Mouse (Mus musculus): Measurements from ENCODE around the gene Arhgef28.

The Arhgef28 gene

DNA sequence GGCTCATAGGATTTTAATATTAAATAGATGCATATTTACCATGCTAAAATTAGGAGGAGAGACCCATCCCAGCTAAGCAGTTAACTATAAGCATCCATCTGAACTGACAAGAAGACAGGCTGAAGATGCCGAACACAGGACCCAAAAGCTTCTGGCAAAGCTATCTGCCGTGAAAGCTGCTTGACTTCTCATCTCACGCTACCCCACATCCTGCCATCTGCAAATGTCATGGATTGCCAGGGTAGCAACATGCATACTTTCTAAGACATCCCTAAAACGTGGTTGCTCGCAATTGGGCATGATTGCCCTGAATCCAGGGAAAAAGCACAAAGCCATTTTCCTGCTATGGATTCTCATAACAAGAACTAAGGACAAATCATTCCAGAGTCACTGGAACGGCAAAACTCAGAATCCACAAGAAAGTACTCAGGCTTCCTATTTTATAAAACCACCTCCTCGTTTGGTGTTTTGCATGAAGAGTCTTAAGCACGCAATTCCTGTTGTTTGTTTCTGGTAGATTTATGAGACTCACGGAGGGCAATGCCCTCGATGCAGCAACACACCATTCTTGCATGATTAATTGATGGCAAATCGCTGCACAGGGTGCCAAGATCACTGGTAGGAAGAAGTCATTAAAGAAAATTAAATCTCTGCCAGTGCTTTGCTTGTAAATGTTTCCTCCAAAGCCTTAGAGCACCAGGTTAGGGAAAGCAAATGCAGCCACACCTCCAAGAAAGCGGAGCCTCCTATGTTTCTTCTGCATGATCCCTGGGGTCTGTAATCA lies 287.9 kb downstream of the Arhgef28 start:
- peak; percentile 51 to 81 for DNase-seq (ENCODE audit: low spot score in 2 of 2)

DNA sequence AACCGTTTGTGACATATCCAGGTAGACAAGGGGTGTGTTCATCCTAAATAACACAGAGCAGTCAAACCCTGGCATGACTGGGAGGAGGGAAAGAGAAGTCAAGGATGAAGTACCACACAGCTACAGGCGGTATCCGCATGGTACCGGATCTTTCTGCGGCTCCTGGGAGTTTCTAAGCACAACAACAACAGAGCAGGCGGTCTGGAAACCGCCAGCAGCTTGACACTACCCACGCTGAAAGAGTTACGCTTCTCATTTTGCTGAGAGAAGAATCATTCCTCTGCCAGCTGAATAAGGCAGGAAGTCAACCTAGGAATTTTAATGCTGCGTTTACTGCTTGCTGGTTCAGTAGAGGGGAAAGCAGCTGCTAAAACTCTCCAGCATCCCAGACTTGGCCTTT lies 295.2 kb downstream of the Arhgef28 start:
- peak; percentile 73 to 84 for DNase-seq (ENCODE audit: low spot score in 2 of 2)

DNA sequence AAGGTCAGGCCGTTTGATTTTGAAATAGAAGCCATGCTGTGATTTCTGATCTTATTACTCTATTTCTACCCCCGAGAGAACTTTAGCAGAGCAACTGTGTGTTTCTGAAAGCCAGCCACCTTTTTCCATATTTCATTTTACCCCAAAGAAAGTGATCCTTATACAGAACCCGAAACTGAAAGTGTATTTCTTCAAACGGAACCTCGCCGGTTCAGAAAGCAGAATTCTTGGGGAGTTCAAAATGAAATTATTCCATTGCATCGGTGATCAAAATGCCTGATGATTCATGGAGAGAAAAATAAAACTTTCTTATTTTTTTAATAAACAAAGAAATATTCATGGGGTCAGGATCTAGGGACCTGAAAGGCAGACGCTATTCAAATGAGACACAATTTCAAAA lies 303.4 kb downstream of the Arhgef28 start:
- DNase-seq (ENCODE audit: low spot score in 2 of 2) = no peak

DNA sequence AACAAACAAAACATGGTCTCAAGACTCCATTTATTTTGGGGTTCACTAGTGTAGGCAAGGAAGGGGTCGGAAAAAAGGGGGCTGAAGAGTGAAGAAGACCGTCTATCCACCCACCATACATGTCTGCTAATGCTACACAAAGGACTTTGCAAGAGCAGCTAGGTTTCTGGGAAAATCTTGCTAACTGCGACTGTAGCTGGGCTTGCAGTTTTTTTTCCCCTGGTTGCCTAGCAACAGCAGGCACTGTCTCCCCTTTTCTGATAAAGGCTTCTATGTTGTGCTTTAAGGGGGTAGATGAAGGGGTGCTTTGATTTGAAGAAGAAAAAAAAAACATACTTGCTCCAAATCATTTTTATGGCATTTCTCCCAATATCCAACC lies 305.9 kb downstream of the Arhgef28 start:
- peak; percentile 86 to 93 for DNase-seq (ENCODE audit: low spot score in 2 of 2)

GRCm38 (mm10) chr13:97899604-97900379 lies 306.4 kb downstream of the Arhgef28 start:
- DNase-seq (ENCODE audit: low spot score in 2 of 2) = no peak

DNA sequence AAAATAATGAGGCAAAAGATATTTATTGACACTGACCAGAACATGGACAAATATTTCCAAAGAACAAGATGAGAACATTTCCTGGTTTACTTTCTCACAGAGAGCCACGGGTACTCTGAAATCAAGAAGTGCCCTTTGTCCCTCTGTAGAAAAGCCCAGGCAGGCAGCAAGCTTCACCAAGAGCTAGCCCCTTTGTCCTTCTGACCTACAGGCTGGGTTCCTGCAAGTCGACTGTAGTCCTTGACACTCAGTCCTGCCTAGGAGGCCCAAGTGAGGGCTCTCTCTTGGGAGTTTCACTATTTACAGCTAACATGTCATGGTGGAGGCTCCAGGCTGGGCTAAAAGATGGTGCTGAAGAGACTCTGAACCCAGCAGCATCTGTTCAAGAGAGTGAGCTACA lies 307.6 kb downstream of the Arhgef28 start:
- DNase-seq (ENCODE audit: low spot score in 2 of 2) = no peak

- DNase-seq (ENCODE audit: low spot score in 2 of 2) = peak; percentile 42 to 52
Observed at GRCm38 (mm10) chr13:97893031-97893825, 313.0 kb downstream of the Arhgef28 start.

- peak; percentile 43 to 77 for DNase-seq (ENCODE audit: low spot score in 2 of 2)
Observed at GRCm38 (mm10) chr13:97892089-97892884, 314.0 kb downstream of the Arhgef28 start.

DNA sequence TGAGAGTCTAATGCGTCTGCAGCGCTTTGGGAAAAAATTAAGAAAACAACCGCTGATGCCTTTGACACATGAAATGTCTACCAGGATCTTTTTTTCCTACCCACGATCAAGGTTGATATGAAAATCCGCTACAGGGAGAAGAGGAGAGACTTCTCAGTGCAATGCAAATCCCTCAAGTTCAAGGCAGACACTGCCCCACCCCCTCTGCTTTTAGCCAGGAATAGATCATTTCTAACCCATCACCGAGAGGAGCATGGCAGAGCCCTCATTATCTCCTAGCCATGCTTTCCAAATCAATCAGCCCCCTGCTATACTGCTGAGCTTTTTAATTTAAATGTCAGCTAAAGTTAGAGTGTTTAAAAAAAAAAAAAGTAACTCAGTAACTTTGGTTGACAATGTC lies 318.2 kb downstream of the Arhgef28 start:
- DNase-seq (ENCODE audit: low spot score in 2 of 2) = peak; percentile 59 to 60

DNA sequence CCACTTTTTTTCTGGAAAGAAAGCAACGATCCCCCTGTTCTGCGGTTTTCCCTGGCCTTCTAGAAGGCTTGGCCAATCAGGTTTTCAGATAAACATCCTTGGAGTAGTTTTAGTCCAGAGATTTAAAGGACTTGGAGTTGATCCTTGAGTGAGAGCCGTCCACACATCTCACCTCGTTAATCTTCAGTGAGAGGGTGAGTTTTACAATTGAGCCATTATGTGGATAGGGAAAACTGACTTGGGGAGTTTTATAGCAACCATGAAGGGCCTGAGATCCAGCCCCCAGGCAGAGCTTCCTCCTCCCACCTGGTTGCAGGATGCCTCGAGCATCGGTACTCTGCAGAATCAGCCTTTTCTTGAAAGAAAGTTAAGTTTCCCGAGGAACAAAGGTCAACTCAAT lies 318.7 kb downstream of the Arhgef28 start:
- no peak for DNase-seq (ENCODE audit: low spot score in 2 of 2)

DNA sequence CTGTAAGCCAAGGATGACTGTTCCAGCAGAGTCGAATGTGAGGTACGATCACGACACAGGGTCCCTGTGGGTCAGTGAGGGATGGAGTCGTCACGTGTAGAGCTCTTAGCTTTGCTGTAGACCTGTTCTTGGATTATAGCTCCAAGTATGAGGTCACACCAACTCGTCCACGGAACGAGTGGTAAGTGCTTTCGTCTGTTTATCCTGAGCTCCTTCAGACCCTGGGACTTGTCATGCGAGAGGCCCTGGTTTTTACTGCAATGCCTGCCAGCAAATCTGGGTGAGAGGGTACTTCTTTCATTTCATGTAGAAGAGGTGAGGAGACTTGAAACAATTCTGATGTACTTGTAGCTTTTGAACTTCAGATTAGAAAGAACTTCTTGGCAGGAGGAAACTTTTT lies 322.6 kb downstream of the Arhgef28 start:
- no peak for DNase-seq (ENCODE audit: low spot score in 2 of 2)

GRCm38 (mm10) chr13:97876450-97876849 lies 329.8 kb downstream of the Arhgef28 start:
- no peak for DNase-seq (ENCODE audit: low spot score in 2 of 2)

- DNase-seq (ENCODE audit: low spot score in 2 of 2) = no peak
Observed at GRCm38 (mm10) chr13:97876031-97876430, 330.2 kb downstream of the Arhgef28 start.

GRCm38 (mm10) chr13:97869428-97869827 lies 336.8 kb downstream of the Arhgef28 start:
- DNase-seq (ENCODE audit: low spot score in 2 of 2) = no peak

DNA sequence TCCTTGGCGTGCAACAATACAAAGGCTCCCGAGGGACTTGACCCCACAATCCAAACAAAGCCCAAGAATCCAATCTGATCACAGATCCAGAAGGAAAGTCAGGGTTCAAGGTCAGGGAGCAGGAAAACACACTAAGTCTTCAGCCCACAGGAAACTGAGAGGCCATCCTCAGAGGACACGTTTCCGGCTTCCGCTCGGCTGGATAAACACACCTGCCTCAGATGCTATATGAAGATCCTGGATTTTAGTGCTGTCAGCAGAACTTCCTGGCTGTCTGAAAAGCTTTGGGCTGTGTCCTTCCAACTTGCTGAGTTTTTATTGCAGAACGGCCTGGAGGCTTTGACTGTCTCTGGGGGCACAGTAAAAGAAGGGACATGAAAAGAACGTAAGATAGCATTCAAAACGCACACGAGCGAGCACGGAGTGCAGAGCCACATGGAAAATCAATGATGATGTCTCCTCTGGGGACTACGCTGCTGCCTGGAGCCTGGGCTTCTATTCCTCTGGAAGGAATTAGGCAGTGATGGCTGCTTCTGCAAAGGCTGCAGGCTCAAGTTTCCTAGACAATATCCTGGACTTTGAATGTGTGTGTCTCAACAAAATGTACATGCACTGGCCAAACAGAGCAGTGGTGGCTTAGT lies 338.8 kb downstream of the Arhgef28 start:
- no peak for DNase-seq (ENCODE audit: low spot score in 2 of 2)

DNA sequence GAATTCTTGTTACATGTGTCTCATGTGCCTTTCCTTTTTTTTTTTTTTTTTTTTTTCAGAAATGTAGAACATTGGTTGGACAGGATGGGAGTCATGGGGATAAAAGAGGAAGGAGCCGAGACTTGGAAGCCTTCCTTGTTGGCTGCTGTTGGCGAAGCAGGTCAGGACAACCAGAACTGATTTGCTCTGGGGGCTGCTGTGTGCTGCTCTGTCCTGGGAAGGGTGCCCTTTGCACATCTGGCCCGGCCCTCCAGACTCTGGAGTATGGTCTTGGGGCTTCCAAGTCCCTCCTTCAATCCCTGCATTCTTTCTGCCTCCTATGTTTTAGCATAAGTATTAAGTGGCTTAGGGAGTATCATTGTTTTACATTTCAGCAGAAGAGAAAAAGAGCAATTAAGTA lies 347.2 kb downstream of the Arhgef28 start:
- no peak for DNase-seq (ENCODE audit: low spot score in 2 of 2)

DNA sequence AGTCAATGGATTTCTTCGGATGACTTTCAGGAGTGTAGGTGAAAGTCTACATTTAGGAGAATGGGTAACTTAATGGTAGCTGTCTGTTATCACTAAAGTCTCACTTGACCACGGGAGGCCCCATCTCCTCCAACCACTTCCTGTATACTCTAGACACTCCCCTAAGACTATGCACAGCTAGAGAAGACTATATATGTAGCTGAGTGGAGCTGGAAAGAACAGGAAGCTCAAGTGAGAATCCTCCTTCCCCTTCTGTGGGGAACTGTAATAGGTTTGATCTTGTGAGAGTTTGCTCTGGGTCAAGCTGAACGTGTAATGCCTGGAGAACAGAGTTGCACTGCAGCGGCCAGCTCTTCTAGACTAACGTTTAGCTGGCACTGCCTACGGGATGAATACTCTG lies 348.4 kb downstream of the Arhgef28 start:
- DNase-seq (ENCODE audit: low spot score in 2 of 2) = no peak

GRCm38 (mm10) chr13:97853356-97853968 lies 352.8 kb downstream of the Arhgef28 start:
- DNase-seq (ENCODE audit: low spot score in 2 of 2) = no peak
